Mouse (Mus musculus) heart, postnatal 4 days (tissue): Measurements from ENCODE around the gene Herc1. TPM values are rescaled to one million over a fixed set of nuclear protein-coding genes. Genes with fewer than 3 reads are reported as not detected.

Experiments
- DNase-seq: peaks from one replicate; pipeline ENCODE4 v3.0.0; 2021
- total RNA-seq, 2 experiments: library from RNA; stranded (reverse); gene quantifications; 2 replicates each; pipeline ENCODE4 v1.2.3; 2021

Gene Herc1
- total RNA-seq, 2 experiments from 2014 or later: 48.0 to 48.5 TPM

DNA sequence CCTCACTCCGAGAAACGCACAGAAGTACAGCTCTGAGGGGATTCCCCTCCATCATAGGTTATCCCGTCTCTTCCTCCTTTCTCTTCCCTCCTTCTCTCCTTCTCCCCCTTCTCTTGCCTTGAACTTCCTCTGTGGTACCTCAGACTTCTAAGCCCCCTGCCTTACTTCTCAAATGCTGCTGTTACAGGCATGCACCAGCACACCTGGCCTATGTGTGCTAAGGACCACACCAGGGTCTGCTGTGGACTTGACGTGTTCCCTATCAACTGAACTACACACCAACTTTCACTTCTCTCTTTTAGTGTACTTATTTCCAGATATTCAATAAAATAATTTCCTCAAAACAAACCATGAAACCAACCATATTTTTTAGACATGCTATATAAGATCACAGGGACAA lies 192.5 kb downstream of the Herc1 start:
- DNase-seq: no peak

Other genes starting within 250 kb of the Herc1 start
- 10 to 100 TPM; 39.3 to 40.4 TPM for gene Snx1, start 223.9 kb upstream of the Herc1 start, total RNA-seq
- 10 to 100 TPM; 99.1 to 99.6 TPM for gene Ciao2a, start 223.8 kb upstream of the Herc1 start, total RNA-seq
- 1 to 10 TPM; 3.1 to 3.8 TPM for gene Dapk2, start 192.2 kb upstream of the Herc1 start, total RNA-seq
- gene Fbxl22, start 164.1 kb downstream of the Herc1 start, total RNA-seq: 10 to 100 TPM; 84.3 to 92.5 TPM
- 10 to 100 TPM; 45.8 to 48.5 TPM for gene Usp3, start 242.7 kb downstream of the Herc1 start, total RNA-seq